Mouse (Mus musculus): Measurements from ENCODE around the gene Fam172a.

DNA sequence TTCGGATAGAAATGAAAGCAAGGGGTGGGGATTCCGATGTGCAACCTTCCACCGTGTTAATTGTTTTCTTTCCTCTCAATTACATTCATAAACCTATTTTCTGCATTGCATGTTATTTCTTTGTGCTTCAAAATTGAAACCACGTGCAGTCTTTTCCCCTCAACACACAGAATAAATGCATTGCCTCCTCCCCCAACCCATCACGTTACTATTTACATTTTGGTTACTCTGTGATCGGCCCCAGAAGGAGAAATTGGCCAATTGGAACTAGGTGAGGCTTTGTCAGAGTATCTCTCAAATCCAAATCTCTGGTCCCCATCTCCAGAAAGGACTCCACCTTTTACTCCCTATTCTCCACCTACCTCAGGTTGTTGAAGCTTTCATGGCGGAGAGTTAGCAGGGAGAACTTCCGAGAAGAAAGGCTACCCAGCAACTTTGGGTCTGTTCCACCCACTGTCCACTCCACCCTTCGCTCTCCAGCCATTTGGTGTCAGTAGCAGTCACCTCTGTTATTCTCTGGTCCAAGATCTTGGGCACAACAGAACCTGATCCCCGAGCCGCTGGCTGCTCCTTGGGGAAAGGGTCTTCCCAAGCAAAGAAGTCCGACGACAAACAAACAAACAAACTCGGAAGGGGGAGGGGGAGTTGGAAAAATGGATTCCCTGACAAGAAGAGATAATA, 483.1 kb downstream of the Fam172a start:
- no peak for TF ChIP-seq CTCF (IDR thresholded peaks at IDR 0.05; ENCODE audit: extremely low read depth, insufficient read depth, low read length)
- no peak for TF ChIP-seq POLR2A (IDR thresholded peaks at IDR 0.05; ENCODE audit: extremely low read depth, insufficient read depth, low read length)

Data from cortical plate, adult 2 months (tissue).